Mouse (Mus musculus): ENCODE results near the gene A630001G21Rik.

Gene A630001G21Rik

GRCm38 (mm10) chr1:85735463-85736123, 42.9 kb downstream of the A630001G21Rik start:
- DNase-seq (ENCODE audit: low spot score in 2 of 2), result peak; percentile 68 to 78

GRCm38 (mm10) chr1:85734511-85734910, 43.9 kb downstream of the A630001G21Rik start:
- no peak for DNase-seq (ENCODE audit: low spot score in 2 of 2)

DNA sequence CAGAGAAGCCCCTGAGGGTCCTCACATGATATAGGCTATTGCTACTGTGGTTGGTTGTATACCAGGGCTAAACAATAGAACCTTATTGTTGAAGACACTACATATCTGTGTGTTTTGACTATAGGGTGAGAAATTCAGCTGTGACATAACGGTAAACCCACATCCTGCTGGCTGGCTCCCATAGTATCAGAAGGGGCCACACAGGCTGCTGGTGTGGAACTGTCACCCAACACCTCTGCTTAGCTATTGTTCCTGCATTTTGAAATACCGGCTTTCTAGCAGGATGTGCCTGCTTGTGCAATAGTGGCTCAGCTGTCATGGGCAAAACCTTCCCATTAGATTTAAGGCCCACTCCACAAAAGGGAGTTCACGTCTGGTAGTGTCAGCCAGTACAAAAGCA, 45.9 kb downstream of the A630001G21Rik start:
- no peak for DNase-seq (ENCODE audit: low spot score in 2 of 2)

GRCm38 (mm10) chr1:85730471-85730870, 48.0 kb downstream of the A630001G21Rik start:
- DNase-seq (ENCODE audit: low spot score in 2 of 2), result no peak

- no peak for DNase-seq (ENCODE audit: low spot score in 2 of 2)
Measured at GRCm38 (mm10) chr1:85720220-85720893, 58.1 kb downstream of the A630001G21Rik start.

- DNase-seq (ENCODE audit: low spot score in 2 of 2), result no peak
Measured at GRCm38 (mm10) chr1:85719049-85719448, 59.4 kb downstream of the A630001G21Rik start.

GRCm38 (mm10) chr1:85716447-85717027, 61.9 kb downstream of the A630001G21Rik start:
- no peak for DNase-seq (ENCODE audit: low spot score in 2 of 2)

GRCm38 (mm10) chr1:85714501-85714900, 63.9 kb downstream of the A630001G21Rik start:
- no peak for DNase-seq (ENCODE audit: low spot score in 2 of 2)

DNA sequence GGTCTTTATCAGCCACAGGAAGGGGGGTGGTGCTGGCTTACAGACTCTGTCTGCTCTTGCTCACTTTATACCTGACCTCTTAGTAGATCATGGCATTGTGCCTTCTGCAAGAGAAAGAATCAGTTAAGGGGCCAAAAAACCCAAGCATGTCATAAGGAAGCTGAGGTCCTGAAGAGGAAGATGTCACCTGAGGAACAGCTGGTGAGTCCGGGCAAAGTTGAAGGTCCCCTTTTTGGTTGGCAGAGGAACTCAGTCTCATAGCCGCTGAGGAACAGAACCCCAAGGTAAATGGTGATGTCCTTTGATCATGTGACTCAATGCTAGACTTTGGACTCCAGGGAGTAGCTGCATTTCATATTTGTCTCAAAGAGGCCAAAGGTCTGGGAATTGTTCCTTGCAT, 71.7 kb downstream of the A630001G21Rik start:
- no peak for DNase-seq (ENCODE audit: low spot score in 2 of 2)

GRCm38 (mm10) chr1:85705552-85705951, 72.9 kb downstream of the A630001G21Rik start:
- DNase-seq (ENCODE audit: low spot score in 2 of 2), result no peak

DNA sequence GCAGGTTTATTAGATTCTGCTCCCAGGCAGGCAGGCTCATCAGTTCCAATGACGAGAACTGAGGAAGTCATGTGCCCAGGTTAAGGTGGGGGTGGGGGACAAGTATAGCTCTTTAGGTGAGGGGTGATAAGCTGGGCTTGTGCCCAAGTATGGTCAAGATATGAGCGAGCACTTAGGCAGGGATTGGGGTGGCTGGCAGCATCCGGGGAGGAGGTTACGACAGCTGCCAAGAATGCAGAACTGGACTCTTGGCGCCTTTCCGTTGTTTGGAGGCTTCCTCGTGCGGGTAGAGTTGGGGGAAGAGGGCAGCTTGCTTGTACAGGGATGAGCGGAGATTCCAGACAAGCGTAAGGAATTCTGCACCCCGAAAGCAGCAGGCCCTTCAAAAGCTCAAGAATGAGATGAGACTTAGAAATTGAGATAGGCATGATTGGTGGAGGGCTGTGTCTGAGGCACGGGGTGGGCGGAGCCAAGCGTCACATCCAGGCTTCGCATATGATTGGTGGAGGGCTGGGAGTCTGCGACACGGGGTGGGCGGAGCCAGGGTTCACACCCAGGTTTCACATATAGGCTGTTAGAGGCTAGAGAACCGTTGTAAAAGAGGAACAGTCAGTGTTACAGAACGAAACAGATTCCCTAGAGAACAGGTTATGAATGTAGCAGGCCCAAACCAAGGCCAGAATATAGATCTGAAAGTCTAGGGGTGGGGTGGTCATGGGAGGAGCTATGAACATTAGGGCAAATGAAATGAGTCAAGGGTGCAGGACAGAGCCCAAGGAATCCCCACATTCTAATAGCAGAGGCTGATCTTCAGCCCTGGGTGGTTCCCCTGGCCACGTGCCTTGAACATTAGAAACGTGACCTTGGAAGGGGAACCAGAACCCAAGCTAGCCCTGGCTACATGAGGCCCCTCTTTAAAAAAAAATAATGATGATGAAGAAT, 74.9 kb downstream of the A630001G21Rik start:
- DNase-seq (ENCODE audit: low spot score in 2 of 2), result peak; percentile 85 to 88

GRCm38 (mm10) chr1:85702531-85702930, 75.9 kb downstream of the A630001G21Rik start:
- no peak for DNase-seq (ENCODE audit: low spot score in 2 of 2)

DNA sequence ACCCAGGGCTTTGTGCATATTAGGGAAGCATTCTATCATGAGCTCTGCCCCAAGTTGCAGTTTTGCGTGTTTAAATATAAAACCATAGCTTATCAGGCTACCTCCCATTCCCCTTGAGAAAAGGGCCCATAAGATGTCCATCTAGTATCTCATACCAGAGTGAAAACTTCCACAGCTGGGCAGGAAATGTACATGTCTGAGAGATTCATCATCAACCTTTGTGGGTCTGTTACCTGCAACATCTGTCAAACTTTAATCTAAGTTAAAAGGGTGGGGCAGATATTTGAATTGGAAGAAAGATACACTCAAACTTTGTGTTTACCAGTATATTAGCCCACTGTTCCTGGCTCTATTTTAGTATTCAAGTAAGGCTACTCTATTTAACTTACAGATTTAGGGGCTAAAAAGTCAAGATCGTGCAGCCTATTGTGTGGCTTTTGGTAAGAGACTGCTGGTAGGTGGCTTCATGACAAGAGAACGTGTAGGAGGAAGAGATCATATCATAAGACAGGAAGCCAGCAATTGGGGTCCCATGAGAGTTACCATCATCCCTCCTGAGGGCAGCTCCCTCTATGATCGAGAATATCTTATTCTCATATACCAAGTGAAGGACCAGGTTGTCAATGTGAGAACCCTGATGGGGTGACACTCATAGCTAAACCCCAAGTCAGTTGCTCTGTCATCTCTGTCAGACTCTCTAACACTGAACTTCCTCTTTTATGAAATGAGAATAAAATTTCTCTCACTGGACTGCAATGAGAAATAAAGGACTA, 80.5 kb downstream of the A630001G21Rik start:
- DNase-seq (ENCODE audit: low spot score in 2 of 2), result no peak

DNA sequence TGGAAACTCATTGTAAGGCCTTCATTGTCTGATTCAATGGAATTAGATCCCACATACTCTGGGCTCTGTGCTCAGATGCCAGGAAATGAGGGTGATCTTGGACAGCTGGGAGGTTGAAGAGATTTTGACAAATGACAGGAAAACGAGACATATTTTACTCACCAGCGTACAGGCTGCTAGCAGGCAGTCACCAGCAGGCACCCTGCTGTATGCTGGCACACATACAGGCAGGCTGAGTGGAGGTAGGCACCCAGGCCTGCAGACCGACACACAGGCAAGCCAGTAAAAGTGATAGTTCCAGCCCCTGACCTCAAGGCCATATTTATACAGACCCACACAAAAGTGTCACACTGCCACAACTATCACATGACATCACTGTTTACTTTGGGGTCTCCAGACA, 82.8 kb downstream of the A630001G21Rik start:
- DNase-seq (ENCODE audit: low spot score in 2 of 2), result no peak

GRCm38 (mm10) chr1:85693280-85693679, 85.2 kb downstream of the A630001G21Rik start:
- DNase-seq (ENCODE audit: low spot score in 2 of 2), result no peak

- no peak for DNase-seq (ENCODE audit: low spot score in 2 of 2)
Measured at GRCm38 (mm10) chr1:85692281-85692680, 86.2 kb downstream of the A630001G21Rik start.

- no peak for DNase-seq (ENCODE audit: low spot score in 2 of 2)
Measured at GRCm38 (mm10) chr1:85690544-85690943, 87.9 kb downstream of the A630001G21Rik start.

GRCm38 (mm10) chr1:85687346-85687745, 91.1 kb downstream of the A630001G21Rik start:
- no peak for DNase-seq (ENCODE audit: low spot score in 2 of 2)

DNA sequence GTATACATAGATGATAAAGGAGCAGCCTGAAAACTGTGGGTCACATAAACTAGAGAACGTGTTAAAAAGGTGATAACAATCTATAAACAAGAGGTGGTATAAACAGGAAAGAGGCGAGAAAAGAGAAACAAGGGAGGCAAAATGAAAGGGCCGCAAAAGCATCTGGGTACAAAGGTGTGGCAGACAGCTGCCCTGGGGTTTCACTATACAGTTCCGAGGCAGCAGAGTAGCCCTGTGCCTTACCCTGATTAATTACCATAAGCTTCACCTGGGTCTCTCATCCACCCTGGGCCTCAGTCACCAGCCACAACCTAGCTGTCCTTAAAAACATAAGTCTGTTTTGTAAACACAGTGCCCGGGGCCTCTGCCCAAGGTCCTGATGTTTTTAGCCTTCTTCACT, 91.8 kb downstream of the A630001G21Rik start:
- DNase-seq (ENCODE audit: low spot score in 2 of 2), result no peak

DNA sequence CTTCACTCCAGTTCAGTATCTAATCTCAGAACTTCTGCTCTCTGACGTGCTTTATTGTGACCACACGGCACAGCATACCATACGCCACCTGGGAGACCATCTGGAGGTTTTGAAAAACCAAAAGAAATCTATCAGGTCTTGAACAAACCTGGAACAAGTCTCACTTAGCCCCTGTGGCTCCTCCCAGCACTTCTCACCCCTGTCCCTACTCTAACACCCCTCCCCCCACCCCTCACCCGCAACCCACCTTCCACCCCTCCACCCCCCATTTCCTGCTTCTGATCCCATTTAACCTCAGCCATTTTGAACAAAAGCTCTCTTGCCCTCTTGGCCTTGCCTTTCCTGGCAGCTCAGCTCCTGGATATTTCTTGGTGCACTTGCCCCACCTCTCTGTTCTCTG, 98.2 kb downstream of the A630001G21Rik start:
- DNase-seq (ENCODE audit: low spot score in 2 of 2), result no peak

All from heart, adult 9 months (tissue).